In the genomic region with DNA sequence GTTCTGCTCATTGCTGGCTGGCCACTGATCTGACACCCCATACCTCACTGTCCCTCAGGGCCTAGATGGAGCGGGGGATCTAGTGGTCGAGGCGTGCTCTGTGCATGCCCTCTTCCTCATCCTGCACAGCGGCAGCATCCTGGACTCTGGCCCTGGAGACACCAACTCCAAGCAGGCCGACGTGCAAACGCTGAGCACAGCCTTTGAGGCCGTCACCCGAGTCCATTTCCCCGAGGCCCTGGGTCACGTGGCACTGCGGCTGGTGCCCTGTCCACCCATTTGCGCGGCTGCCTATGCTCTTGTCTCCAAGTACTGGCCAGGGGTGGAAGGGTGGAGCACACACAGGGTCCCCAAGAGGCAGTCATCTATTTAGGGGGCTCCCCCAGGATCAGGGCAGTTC, we compare ENCODE assay signal across 21 mouse cellular contexts. TPM values are rescaled to one million over a fixed set of nuclear protein-coding genes. Genes with fewer than 3 reads are reported as not detected.
"Had no signal": no experiment of that assay in that cellular context is flagged by ENCODE, and none has a peak within 500 bp of the region (broad histone marks: within the 10 kb centered on the region; RNA-seq: fewer than 3 reads in every experiment).

No protein-coding gene starts in this region.

- DNase-seq: liver, postnatal 0 days; lung, adult 2 months; lung, postnatal 14 days; lung, postnatal 36 days; right cerebral cortex, postnatal 14 days; thymus, adult 2 months; thymus, postnatal 25 days; thymus, postnatal 4 days had no signal

- ATAC-seq: liver, postnatal 0 days; lung, postnatal 0 days; midbrain, embryonic 13.5 days; midbrain, embryonic 15.5 days had no signal

- H3K9me3 ChIP-seq: lung, embryonic 15.5 days; midbrain, embryonic 13.5 days; midbrain, embryonic 15.5 days; neural tube, embryonic 12.5 days; stomach, embryonic 15.5 days had no signal

- H3K4me2 ChIP-seq: lung, embryonic 15.5 days; midbrain, embryonic 11.5 days; midbrain, embryonic 13.5 days; midbrain, embryonic 15.5 days; neural tube, embryonic 12.5 days; stomach, embryonic 15.5 days had no signal

- H3K27me3 ChIP-seq: midbrain, embryonic 15.5 days had no signal

- H3K4me1 ChIP-seq: lung, embryonic 15.5 days; stomach, embryonic 15.5 days had no signal

- H3K27ac ChIP-seq: lung, embryonic 15.5 days; macrophage; midbrain, embryonic 13.5 days; midbrain, embryonic 15.5 days; neural tube, embryonic 12.5 days; stomach, embryonic 15.5 days; stomach, postnatal 0 days had no signal

- H3K4me3 ChIP-seq: lung, embryonic 15.5 days; midbrain, embryonic 13.5 days; midbrain, embryonic 15.5 days; neural tube, embryonic 12.5 days; stomach, embryonic 15.5 days had no signal

- H3K36me3 ChIP-seq: stomach, embryonic 15.5 days had no signal

- H3K9ac ChIP-seq: liver, postnatal 0 days; lung, embryonic 15.5 days; midbrain, embryonic 13.5 days; midbrain, embryonic 15.5 days; neural tube, embryonic 12.5 days; stomach, embryonic 15.5 days had no signal

RNA-seq across cellular contexts. Expression of gene Cabp2, which starts 25.3 kb away (rescaled TPM):
- polyA plus RNA-seq: lung, embryonic 15.5 days; lung, postnatal 0 days; macrophage; midbrain, embryonic 11.5 days; midbrain, embryonic 13.5 days; midbrain, postnatal 0 days; neural tube, embryonic 12.5 days; neural tube, embryonic 14.5 days; stomach, postnatal 0 days; testis, adult 2 months; urinary bladder, adult 2 months had no signal

RNA-seq across cellular contexts. Expression of gene Gpr152, which starts 32.9 kb away (rescaled TPM):
- polyA plus RNA-seq: liver, postnatal 0 days; lung, embryonic 15.5 days; lung, postnatal 0 days; macrophage; midbrain, embryonic 11.5 days; midbrain, postnatal 0 days; neural tube, embryonic 12.5 days; neural tube, embryonic 14.5 days; stomach, embryonic 15.5 days; stomach, postnatal 0 days had no signal
